Mouse (Mus musculus): ENCODE results near the gene Ltbp3.

GRCm38 (mm10) chr19:5725029-5725707 lies 15.5 kb upstream of the Ltbp3 start:
- no peak for TF ChIP-seq CTCF (IDR thresholded peaks at IDR 0.05)
- no peak for TF ChIP-seq EP300 (IDR thresholded peaks at IDR 0.05)

Measured in lung, postnatal 0 days (tissue).